Mouse (Mus musculus) limb, embryonic 14.5 days (tissue): ENCODE data around the gene Dab2. TPM values are rescaled to one million over a fixed set of nuclear protein-coding genes. Genes with fewer than 3 reads are reported as not detected.

Experiments
- ATAC-seq: fragments of 200-750 bp; cut with Nextera tagmentation; 2 replicates; pipeline ENCODE4 v1.8.0; 2017; ENCODE audit warnings: low read depth, moderate number of reproducible peaks, moderate TSS enrichment; ENCODE audit not compliant: low FRiP score
- DNase-seq: peaks from one replicate; pipeline ENCODE4 v3.0.0-alpha.2; 2015; ENCODE audit warnings: low spot score
- H3K27ac ChIP-seq: fragments of 300-500 bp; sonication (generic); replicated peaks from 2 replicates; pipeline ENCODE4 v1.5.1; 2014; ENCODE audit warnings: low read depth, mild to moderate bottlenecking, low read length, moderate library complexity, mixed read lengths
- H3K27me3 ChIP-seq: fragments of 300-500 bp; sonication (generic); 2 replicates; pipeline ENCODE4 v1.6.1; 2014; ENCODE audit warnings: low read length, mixed read lengths; ENCODE audit not compliant: control insufficient read depth, insufficient read depth
- H3K36me3 ChIP-seq: fragments of 300-500 bp; sonication (generic); 2 replicates; pipeline ENCODE4 v1.6.1; 2014; ENCODE audit warnings: mild to moderate bottlenecking, low read length, moderate library complexity, mixed read lengths; ENCODE audit not compliant: control insufficient read depth, insufficient read depth
- H3K4me1 ChIP-seq: fragments of 300-500 bp; sonication (generic); 2 replicates; pipeline ENCODE4 v1.6.1; 2014; ENCODE audit warnings: antibody characterized with exemption, low read length, mixed read lengths; ENCODE audit not compliant: control insufficient read depth, insufficient read depth
- H3K4me2 ChIP-seq: fragments of 300-500 bp; sonication (generic); replicated peaks from 2 replicates; pipeline ENCODE4 v1.6.1; 2014; ENCODE audit warnings: low read depth, mild to moderate bottlenecking, low read length, moderate library complexity; ENCODE audit not compliant: severe bottlenecking
- H3K4me3 ChIP-seq: fragments of 300-500 bp; sonication (generic); replicated peaks from 2 replicates; pipeline ENCODE4 v1.5.1; 2014; ENCODE audit warnings: low read length
- H3K9ac ChIP-seq: fragments of 300-500 bp; sonication (generic); 2 replicates; pipeline ENCODE4 v1.6.1; 2014; ENCODE audit warnings: mild to moderate bottlenecking, low read depth, low read length, moderate library complexity; ENCODE audit not compliant: severe bottlenecking
- H3K9me3 ChIP-seq: fragments of 300-500 bp; sonication (generic); 2 replicates; pipeline ENCODE4 v1.6.1; 2016; ENCODE audit warnings: low read length; ENCODE audit not compliant: control insufficient read depth
- POLR2A ChIP-seq: fragments of 200-500 bp; IDR thresholded peaks from 2 replicates; pipeline ENCODE4 v1.8.0; 2012; ENCODE audit warnings: inconsistent platforms, mild to moderate bottlenecking, moderate library complexity, borderline replicate concordance; ENCODE audit not compliant: insufficient read depth, insufficient read length; ENCODE audit errors: extremely low read depth
- WGBS: fragments of 180-500 bp; shearing (Covaris S2); extraction: QIAGEN DNeasy Blood & Tissue Kit; methylation state at CpG from one replicate; pipeline ENCODE4 v1.1.7; 2014; 5-methylcytosine and 5-hydroxymethylcytosine counted together
- polyA plus RNA-seq, 2 experiments: library from polyadenylated mRNA; depleted of rRNA in 1 of 2; stranded (reverse) in 1 of 2; unstranded in 1 of 2; fragments of >200 nt; fragmentation: Nextera tagmentation in 1 of 2; extraction: Ambion mirVana in 1 of 2; gene quantifications; 2 replicates each; pipeline versions ENCODE4 v1.2.1 to v1.2.3; 2012 to 2014

The Dab2 gene
- polyA plus RNA-seq, 2 experiments = 99.1 to 127 TPM

- ATAC-seq = no peak
- no peak overlapping the region for H3K9ac ChIP-seq
- H3K27me3 ChIP-seq = no peaks in the 10 kb centered on the region
- 89% methylated on average over 3 of the region's 3 CpGs for WGBS
- H3K4me2 ChIP-seq = no peak overlapping the region
- no peak for TF ChIP-seq POLR2A
- no peak for DNase-seq
- H3K4me1 ChIP-seq = no peaks in the 10 kb centered on the region
- no peaks in the 10 kb centered on the region for H3K36me3 ChIP-seq
- no peaks in the 10 kb centered on the region for H3K9me3 ChIP-seq
- no peak overlapping the region for H3K27ac ChIP-seq
- H3K4me3 ChIP-seq = no peak overlapping the region
These were observed 12.8 kb downstream of the Dab2 start for GRCm38 (mm10) chr15:6312396-6312795.

- TF ChIP-seq POLR2A = no peak
- H3K27me3 ChIP-seq = no peaks in the 10 kb centered on the region
- H3K4me1 ChIP-seq = peaks cover 21% of the 10 kb centered on the region
- no peak overlapping the region for H3K27ac ChIP-seq
- ATAC-seq (no peak), DNase-seq (no peak)
- H3K4me3 ChIP-seq = no peak overlapping the region
- WGBS = 55% methylated on average over 6 of the region's 6 CpGs
- no peaks in the 10 kb centered on the region for H3K9me3 ChIP-seq
- no peak overlapping the region for H3K4me2 ChIP-seq
- H3K9ac ChIP-seq = no peak overlapping the region
- H3K36me3 ChIP-seq = no peaks in the 10 kb centered on the region
These were observed 19.8 kb downstream of the Dab2 start for GRCm38 (mm10) chr15:6319352-6319751.

GRCm38 (mm10) chr15:6320501-6320900 is 20.9 kb downstream of the Dab2 start:
- H3K4me1 ChIP-seq = peaks cover 21% of the 10 kb centered on the region
- H3K9ac ChIP-seq = no peak overlapping the region
- H3K9me3 ChIP-seq = no peaks in the 10 kb centered on the region
- no peaks in the 10 kb centered on the region for H3K36me3 ChIP-seq
- 18% methylated on average over 5 of the region's 5 CpGs for WGBS
- no peaks in the 10 kb centered on the region for H3K27me3 ChIP-seq
- DNase-seq (no peak), ATAC-seq (no peak)
- no peak for TF ChIP-seq POLR2A
- no peak overlapping the region for H3K4me2 ChIP-seq
- H3K4me3 ChIP-seq = no peak overlapping the region
- H3K27ac ChIP-seq = no peak overlapping the region

- WGBS = 63% methylated on average over 4 of the region's 4 CpGs
- Histone ChIP-seq H3K4me2 (no peak overlapping the region), H3K9ac (no peak overlapping the region), H3K9me3 (no peaks in the 10 kb centered on the region), H3K4me1 (peaks cover 21% of the 10 kb centered on the region), H3K27ac (no peak overlapping the region), H3K36me3 (no peaks in the 10 kb centered on the region), H3K4me3 (no peak overlapping the region), H3K27me3 (no peaks in the 10 kb centered on the region)
- TF ChIP-seq POLR2A = no peak
- no peak; the same call in 1 of the 2 replicates for ATAC-seq
- DNase-seq = no peak
These were observed 21.7 kb downstream of the Dab2 start for GRCm38 (mm10) chr15:6321263-6321662.

GRCm38 (mm10) chr15:6322311-6322710 is 22.7 kb downstream of the Dab2 start:
- no peak overlapping the region for H3K4me2 ChIP-seq
- DNase-seq = peak; percentile 45
- ATAC-seq = no peak
- 11% methylated on average over 5 of the region's 5 CpGs for WGBS
- H3K4me3 ChIP-seq = no peak overlapping the region
- no peak for TF ChIP-seq POLR2A
- H3K36me3 ChIP-seq = no peaks in the 10 kb centered on the region
- H3K9me3 ChIP-seq = no peaks in the 10 kb centered on the region
- peak overlapping the region; percentile 41; the same call in 1 of the 2 replicates for H3K27ac ChIP-seq
- H3K9ac ChIP-seq = no peak overlapping the region
- H3K4me1 ChIP-seq = peaks cover 21% of the 10 kb centered on the region
- H3K27me3 ChIP-seq = no peaks in the 10 kb centered on the region

- H3K4me3 ChIP-seq = no peak overlapping the region
- H3K36me3 ChIP-seq = no peaks in the 10 kb centered on the region
- DNase-seq (no peak), ATAC-seq (no peak)
- no peaks in the 10 kb centered on the region for H3K27me3 ChIP-seq
- no peak overlapping the region for H3K4me2 ChIP-seq
- H3K9me3 ChIP-seq = no peaks in the 10 kb centered on the region
- WGBS = 40% methylated on average over 7 of the region's 7 CpGs
- H3K27ac ChIP-seq = no peak overlapping the region
- no peak for TF ChIP-seq POLR2A
- peaks cover 21% of the 10 kb centered on the region for H3K4me1 ChIP-seq
- H3K9ac ChIP-seq = no peak overlapping the region
These were observed 24.0 kb downstream of the Dab2 start for GRCm38 (mm10) chr15:6323577-6323976.
